10 mouse cellular contexts compared by ENCODE assay signal in the genomic region with DNA sequence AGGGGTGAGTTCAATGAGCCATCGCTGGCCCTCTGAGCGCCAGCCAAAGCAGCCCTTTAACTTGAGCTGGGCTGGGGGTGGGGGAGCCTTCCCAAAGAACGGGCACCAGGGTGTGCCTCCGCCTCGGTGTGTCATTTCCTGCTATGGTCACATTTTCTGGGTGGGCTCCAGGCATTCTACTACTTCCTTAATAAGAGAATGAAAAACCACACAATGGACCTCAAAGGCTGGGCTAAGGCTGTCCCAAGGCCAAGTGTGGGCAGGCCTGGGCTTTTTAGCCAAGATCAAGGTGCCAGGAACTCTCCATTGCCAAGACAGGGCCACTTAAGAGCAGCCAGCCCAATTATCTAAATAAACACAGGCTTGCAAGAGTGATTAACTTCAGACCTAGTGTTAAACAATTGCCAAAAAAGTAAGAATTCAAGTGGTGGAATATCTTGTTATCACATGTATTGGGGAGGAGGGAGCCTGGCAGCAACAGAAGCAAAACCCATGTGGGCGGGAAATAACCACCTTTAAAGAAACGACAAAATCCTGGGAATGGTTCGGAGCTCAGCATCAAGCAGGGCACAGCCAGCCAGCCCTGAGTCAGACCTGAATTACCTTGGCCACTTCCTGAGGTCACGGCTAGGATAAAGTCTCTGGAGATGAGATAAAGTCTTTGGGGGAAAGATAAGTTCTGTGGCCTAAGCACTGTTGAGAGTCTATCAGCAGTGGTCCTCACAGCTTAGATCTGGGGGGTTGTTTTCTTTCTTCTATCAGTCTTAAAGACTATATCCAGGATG. TPM values are rescaled to one million over a fixed set of nuclear protein-coding genes. Genes with fewer than 3 reads are reported as not detected.
DNase-seq lines count a peak whose midpoint lies in the region; ATAC-seq and TF ChIP-seq lines count a peak whose summit lies in the region.
"Had no signal": no experiment of that assay in that cellular context is flagged by ENCODE, and none has a peak within 500 bp of the region (broad histone marks: within the 10 kb centered on the region; RNA-seq: fewer than 3 reads in every experiment).

No protein-coding gene starts in this region.

- H3K4me3 ChIP-seq in stomach, postnatal 0 days (ENCODE audit: low read depth, low read length), result no peak overlapping the region
- H3K4me3 ChIP-seq: midbrain, embryonic 12.5 days had no signal

- no peak for TF ChIP-seq EP300 in stomach, postnatal 0 days (optimal IDR thresholded peaks at IDR 0.05)

- H3K27me3 ChIP-seq in stomach, postnatal 0 days (ENCODE audit: control insufficient read depth, insufficient read depth, low read length), result no peaks in the 10 kb centered on the region
- H3K27me3 ChIP-seq: midbrain, embryonic 12.5 days had no signal

- no peak overlapping the region for H3K4me2 ChIP-seq in stomach, postnatal 0 days (replicated peaks; ENCODE audit: low read depth)
- H3K4me2 ChIP-seq: midbrain, embryonic 12.5 days had no signal

- H3K36me3 ChIP-seq in stomach, postnatal 0 days (ENCODE audit: control insufficient read depth, insufficient read depth, low read length), result no peaks in the 10 kb centered on the region
- H3K36me3 ChIP-seq: midbrain, embryonic 12.5 days had no signal

- 40% methylated on average over 9 of the region's 9 CpGs for WGBS in stomach, postnatal 0 days

- H3K9ac ChIP-seq in stomach, postnatal 0 days (ENCODE audit: low read length), result no peak overlapping the region
- H3K9ac ChIP-seq: midbrain, embryonic 12.5 days had no signal

- ATAC-seq in stomach, postnatal 0 days (ENCODE audit: low FRiP score, low TSS enrichment), result peak; percentile 27; the same call in 1 of the 2 replicates

- no peak for TF ChIP-seq CTCF in stomach, postnatal 0 days (IDR thresholded peaks at IDR 0.05; ENCODE audit: low read depth)

- H3K4me1 ChIP-seq in stomach, postnatal 0 days (replicated peaks; ENCODE audit: control insufficient read depth, insufficient read depth), result no peaks in the 10 kb centered on the region
- H3K4me1 ChIP-seq: midbrain, embryonic 12.5 days had no signal

- H3K9me3 ChIP-seq in stomach, postnatal 0 days (ENCODE audit: control insufficient read depth, low read length), result no peaks in the 10 kb centered on the region
- H3K9me3 ChIP-seq: midbrain, embryonic 12.5 days had no signal

- H3K27ac ChIP-seq in stomach, postnatal 0 days (replicated peaks), result 0 out of 2 replicates have a peak overlapping the region, but pooled peaks have one; percentile 35
- H3K27ac ChIP-seq: midbrain, embryonic 12.5 days had no signal

- peak; percentile 60 to 69 for DNase-seq in cerebellum, postnatal 10 days
- no peak for DNase-seq in cerebellum, adult 9-11 months
- DNase-seq in testis, postnatal 10 days (ENCODE audit: low spot score), result peak; percentile 59
- no peak for DNase-seq in testis, postnatal 14 days (ENCODE audit: low spot score)
- DNase-seq in kidney, postnatal 36 days, result peak; percentile 34 to 45
- no peak for DNase-seq in stomach, postnatal 0 days (ENCODE audit: low spot score)
- DNase-seq in urinary bladder, postnatal 4 days (ENCODE audit: low spot score in 2 of 2), result no peak
- no peak for DNase-seq in spleen, postnatal 14 days (ENCODE audit: low spot score in 2 of 2)
- DNase-seq: cerebellum, postnatal 25 days had no signal

RNA-seq across cellular contexts. Expression of gene Cfap298, which starts 48.9 kb away (rescaled TPM):
- polyA plus RNA-seq in stomach, postnatal 0 days (2015; fragmentation: Nextera tagmentation; extraction: Ambion mirVana), result 27.4 and 27.5 TPM in 2 replicates

RNA-seq across cellular contexts. Expression of gene Eva1c, which starts 59.5 kb away (rescaled TPM):
- 3.0 and 3.6 TPM in 2 replicates for polyA plus RNA-seq in stomach, postnatal 0 days (2015; fragmentation: Nextera tagmentation; extraction: Ambion mirVana)

Comparison
In these comparisons a context has a peak if more than half of its experiments do, and no peak if none do; other contexts are left out.
1. DNase-seq: peak in cerebellum, postnatal 10 days (2 of 2), testis, postnatal 10 days (single experiment) and kidney, postnatal 36 days (2 of 2); none in cerebellum, adult 9-11 months (single experiment), testis, postnatal 14 days (single experiment), stomach, postnatal 0 days (single experiment), urinary bladder, postnatal 4 days (0 of 2) and spleen, postnatal 14 days (0 of 2).